Mouse (Mus musculus): ENCODE data around the gene Frem1.
A peak's percentile ranks its signal among the peaks of the same experiment; 100 is the strongest.

Frem1 gene

GRCm38 (mm10) chr4:82872121-82872520, 180.0 kb downstream of the Frem1 start:
- no peak for DNase-seq (ENCODE audit: low spot score in 2 of 2)

GRCm38 (mm10) chr4:82870931-82871330, 181.2 kb downstream of the Frem1 start:
- no peak for DNase-seq (ENCODE audit: low spot score in 2 of 2)

DNA sequence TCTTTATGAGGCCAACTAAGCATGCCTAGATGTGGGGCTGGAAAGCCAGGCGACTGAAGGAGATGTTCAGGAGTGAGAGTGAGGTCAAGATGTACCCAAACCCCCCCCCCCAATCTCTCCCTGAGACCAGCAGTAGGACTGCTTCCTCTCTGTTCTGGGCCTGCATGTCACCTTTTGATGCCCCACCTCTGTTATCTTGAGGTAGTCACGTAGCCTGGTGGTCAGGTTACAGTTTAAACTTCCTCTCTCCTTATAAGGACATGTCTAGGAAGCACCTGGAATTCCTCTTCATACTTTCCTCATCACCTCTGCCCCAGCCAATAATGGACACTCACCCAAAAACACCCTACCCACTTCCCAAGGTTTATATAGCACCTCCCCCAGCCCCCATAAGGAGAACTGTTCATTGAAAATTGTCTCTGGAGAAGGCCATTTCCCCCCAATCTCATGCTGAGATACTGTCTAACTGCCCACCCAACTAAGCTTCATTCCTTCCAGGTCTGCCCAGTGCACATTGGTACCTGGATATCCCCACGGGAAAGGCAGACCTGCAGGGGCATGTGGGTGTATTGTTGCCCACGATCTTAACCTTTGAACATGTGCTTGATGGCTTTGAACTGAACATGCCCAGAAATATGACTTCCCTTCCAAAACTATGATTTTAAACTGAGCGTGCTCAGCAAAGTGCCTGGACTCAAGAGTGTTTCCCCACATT, 184.3 kb downstream of the Frem1 start:
- DNase-seq (ENCODE audit: low spot score in 2 of 2), result no peak

DNA sequence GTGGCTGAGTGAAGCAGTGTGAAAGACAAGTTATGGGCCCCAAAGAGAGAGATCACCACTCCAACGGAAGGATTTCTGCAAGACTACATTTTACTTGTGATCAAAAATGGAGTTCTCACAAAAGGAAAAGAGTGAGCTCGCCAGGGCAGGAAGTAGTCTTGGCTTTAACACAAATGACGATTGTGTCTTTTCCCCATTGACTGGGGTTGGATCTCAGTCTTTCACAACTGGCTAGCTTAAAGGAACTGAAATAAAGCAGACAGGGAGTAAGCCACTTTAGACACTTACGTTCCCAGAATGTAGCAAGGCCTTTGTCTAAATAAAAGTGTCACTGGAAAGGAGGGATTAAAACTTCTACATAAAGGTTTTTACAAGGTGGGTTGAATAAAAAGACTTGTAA, 185.0 kb downstream of the Frem1 start:
- DNase-seq (ENCODE audit: low spot score in 2 of 2), result no peak

DNA sequence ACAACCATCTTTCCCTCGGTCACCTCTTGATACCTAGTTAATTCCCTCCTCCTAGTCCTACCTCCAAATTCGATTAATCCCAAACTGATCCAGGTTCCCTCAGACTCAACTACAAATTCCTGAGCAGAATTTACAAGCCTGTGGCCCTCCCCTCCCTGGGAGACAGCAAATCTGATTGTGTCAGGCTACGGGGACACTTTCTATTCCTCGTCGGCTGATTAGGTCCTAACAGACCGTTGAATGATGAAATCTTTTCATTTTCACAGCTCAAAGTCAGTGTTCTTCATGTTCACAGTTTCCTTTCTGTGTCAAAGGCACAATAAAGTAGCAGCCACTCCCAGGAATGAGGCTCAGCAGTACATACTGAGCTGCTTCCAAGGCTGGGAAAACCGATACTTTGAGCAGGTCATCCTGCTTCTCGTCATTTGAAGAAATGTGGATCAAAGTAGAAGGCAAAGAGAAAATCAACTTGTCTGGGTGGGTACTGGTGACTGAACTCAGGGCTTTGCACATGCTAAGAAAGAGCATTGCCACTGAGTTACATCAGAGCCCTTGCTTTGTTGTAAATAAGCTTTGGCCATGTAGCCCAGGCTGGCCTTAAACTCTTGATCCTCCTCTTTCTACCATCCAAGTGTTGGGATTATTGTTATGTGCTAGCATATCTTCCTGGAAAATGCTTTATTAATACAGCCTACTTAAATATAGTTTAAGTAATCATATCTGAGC, 187.0 kb downstream of the Frem1 start:
- DNase-seq (ENCODE audit: low spot score in 2 of 2), result no peak

DNA sequence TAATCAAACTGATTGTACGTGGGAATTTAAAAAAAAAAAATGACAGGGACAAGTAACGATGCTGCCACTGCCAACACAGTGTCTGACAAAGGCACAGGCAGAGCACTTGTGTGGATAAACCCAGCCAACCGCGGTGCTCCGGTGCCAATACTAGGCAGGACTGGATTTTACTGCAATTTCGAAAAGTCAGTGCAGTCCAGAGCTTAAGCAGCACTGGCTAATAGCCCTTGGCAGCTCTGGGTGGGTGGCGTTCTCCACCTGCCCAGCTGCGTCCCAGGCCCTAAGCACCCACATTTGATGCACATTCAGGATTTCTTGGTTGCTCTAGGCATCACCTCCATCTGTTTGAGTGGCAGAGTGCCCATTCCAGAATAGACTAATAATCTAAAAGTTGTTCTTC, 188.8 kb downstream of the Frem1 start:
- DNase-seq (ENCODE audit: low spot score in 2 of 2), result no peak

GRCm38 (mm10) chr4:82861451-82861850, 190.7 kb downstream of the Frem1 start:
- DNase-seq (ENCODE audit: low spot score in 2 of 2), result no peak

DNA sequence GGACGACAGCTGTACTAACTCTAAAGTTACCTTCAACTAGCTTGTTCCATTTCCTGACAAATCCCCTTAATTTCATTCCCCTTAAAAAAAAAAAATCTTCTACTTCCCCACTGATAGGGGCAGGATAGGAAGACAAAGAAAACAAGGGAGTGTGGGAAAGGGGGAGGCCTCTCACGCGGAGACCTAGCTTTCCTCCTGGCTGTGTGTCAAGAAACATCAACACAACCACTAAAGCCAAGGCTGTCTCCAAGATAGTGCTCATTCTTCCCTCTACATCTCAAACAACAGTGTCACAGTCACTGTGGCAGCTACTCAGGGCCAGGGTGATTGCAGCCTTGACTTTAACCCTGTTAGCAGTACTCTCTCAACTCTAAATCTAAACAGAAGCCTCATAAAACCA, 191.6 kb downstream of the Frem1 start:
- no peak for DNase-seq (ENCODE audit: low spot score in 2 of 2)

DNA sequence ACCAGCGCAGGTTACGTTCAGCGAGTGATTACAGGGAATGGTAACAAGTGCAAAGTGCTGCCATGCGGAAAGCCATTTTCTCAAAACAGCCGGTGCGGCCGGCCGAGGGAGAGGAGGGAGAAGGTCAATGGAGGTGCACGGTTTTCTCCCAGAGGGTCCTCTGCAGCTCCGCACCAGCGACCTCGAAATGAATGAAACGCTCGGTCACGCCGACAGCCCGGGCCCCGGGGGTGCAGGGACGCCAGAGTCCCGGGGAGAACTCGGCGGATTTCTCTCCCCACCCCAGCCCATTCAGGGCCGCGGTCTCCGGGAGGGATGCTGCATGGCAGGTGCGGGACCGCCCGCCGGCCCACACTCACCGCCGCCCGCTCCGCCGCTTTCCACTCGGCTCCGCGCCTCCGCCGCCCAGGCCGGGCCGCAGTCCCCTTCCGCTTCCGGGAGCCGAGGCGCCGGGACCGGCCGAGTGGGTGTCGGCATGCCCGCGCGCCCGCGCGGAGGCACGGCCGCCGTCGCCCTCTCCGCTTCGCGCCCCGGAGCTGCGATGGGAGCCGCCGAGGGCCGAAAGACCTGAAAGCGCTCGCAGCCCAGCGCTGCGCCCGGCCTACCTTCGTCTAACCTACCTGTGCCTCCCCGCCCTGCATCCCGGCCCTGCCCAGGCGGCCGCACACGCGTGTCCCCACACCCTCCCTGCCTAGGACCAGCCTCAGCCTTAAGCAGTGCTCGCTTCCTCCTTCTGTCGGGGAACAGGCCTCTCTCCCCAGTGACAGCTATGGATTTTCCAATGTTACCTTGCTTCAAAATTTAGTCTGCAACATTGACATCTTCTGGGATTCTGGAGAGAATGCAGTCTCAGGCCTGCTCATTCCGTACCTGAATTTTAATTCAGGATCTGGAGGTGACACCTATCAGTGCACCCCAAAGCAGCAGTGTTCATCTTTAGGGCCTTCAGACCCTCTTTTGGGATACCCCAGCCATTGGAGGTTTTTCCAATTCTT, 192.7 kb downstream of the Frem1 start, which contains the start of gene Zdhhc21:
Gene Zdhhc21 (minus strand): TSS at position 828 of the 995 bp plus-strand sequence.
- DNase-seq (ENCODE audit: low spot score in 2 of 2), result peak; percentile 54 to 64

GRCm38 (mm10) chr4:82858431-82859010, 193.6 kb downstream of the Frem1 start:
- DNase-seq (ENCODE audit: low spot score in 2 of 2), result no peak

DNA sequence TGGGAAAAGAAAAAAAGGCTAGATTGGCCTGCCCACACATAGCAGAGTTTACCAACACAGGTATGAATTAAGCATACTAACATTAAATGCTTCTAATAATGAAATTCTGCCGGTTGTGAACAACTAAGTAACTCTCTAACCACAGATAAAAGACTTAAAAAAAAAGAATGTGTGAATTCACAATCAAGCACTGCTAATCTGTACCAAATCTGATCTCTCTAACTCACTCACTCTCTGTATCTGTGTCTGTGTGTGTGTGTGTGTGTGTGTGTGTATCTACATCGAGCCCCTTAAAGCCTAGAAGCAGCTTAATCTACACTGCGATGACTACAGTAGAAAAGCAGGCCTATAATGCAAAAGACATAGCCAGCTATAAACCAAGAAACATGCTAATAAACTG, 195.2 kb downstream of the Frem1 start:
- DNase-seq (ENCODE audit: low spot score in 2 of 2), result no peak

GRCm38 (mm10) chr4:82853809-82854208, 198.3 kb downstream of the Frem1 start:
- no peak for DNase-seq (ENCODE audit: low spot score in 2 of 2)

GRCm38 (mm10) chr4:82848552-82849234, 203.4 kb downstream of the Frem1 start:
- DNase-seq (ENCODE audit: low spot score in 2 of 2), result peak in 1 of 2 experiments; percentile 10

Data from natural killer cell, adult 2 months (primary cell).